Mouse (Mus musculus): ENCODE measurements around the gene Pappa2. TPM values are rescaled to one million over a fixed set of nuclear protein-coding genes. Genes with fewer than 3 reads are reported as not detected.

Pappa2 gene
- polyA plus RNA-seq, 1 experiment from 2014 or later: 0.01 TPM

GRCm38 (mm10) chr1:158697423-158697822 lies 282.9 kb downstream of the Pappa2 start:
- Histone ChIP-seq H3K4me3 (ENCODE audit: inconsistent target) (no peak overlapping the region), H3K79me2 (ENCODE audit: inconsistent target) (no peaks in the 10 kb centered on the region), H3K36me3 (ENCODE audit: inconsistent target) (no peaks in the 10 kb centered on the region), H3K27ac (no peak overlapping the region)
- 66% methylated on average over 3 of the region's 3 CpGs for WGBS (ENCODE audit: missing documents)

GRCm38 (mm10) chr1:158687726-158688125 lies 292.6 kb downstream of the Pappa2 start:
- 10% methylated on average over 1 of the region's 1 CpGs for WGBS (ENCODE audit: missing documents)
- no peak overlapping the region for H3K4me3 ChIP-seq (ENCODE audit: inconsistent target)
- H3K27ac ChIP-seq: no peak overlapping the region
- no peaks in the 10 kb centered on the region for H3K36me3 ChIP-seq (ENCODE audit: inconsistent target)
- no peaks in the 10 kb centered on the region for H3K79me2 ChIP-seq (ENCODE audit: inconsistent target)

- 35% methylated on average over 3 of the region's 3 CpGs for WGBS (ENCODE audit: missing documents)
- H3K36me3 ChIP-seq (ENCODE audit: inconsistent target): no peaks in the 10 kb centered on the region
- no peak overlapping the region for H3K4me3 ChIP-seq (ENCODE audit: inconsistent target)
- no peak overlapping the region for H3K27ac ChIP-seq
- no peaks in the 10 kb centered on the region for H3K79me2 ChIP-seq (ENCODE audit: inconsistent target)
Measured at GRCm38 (mm10) chr1:158669971-158670592, 310.2 kb downstream of the Pappa2 start.

- 43% methylated on average over 3 of the region's 3 CpGs for WGBS (ENCODE audit: missing documents)
- H3K79me2 ChIP-seq (ENCODE audit: inconsistent target): no peaks in the 10 kb centered on the region
- no peak overlapping the region for H3K4me3 ChIP-seq (ENCODE audit: inconsistent target)
- no peaks in the 10 kb centered on the region for H3K36me3 ChIP-seq (ENCODE audit: inconsistent target)
- no peak overlapping the region for H3K27ac ChIP-seq
Measured at GRCm38 (mm10) chr1:158666001-158666400, 314.3 kb downstream of the Pappa2 start.

Data from macrophage (primary cell).